Mouse (Mus musculus): Measurements from ENCODE around the gene Rhbdd3.
A peak's percentile ranks its signal among the peaks of the same experiment; 100 is the strongest.

GRCm38 (mm10) chr11:5055945-5056938, 42.5 kb upstream of the Rhbdd3 start:
- TF ChIP-seq TCF12 (IDR thresholded peaks at IDR 0.05; ENCODE audit: low read depth, low read length) (peak; percentile 46; the same call in 1 of the 2 replicates), JUND (conservative IDR thresholded peaks at IDR 0.05; ENCODE audit: low read depth, low read length) (no peak), TBP (conservative IDR thresholded peaks at IDR 0.05; ENCODE audit: low read depth, low read length) (no peak), SMC3 (IDR thresholded peaks at IDR 0.05; ENCODE audit: low read depth, low read length) (no peak; the same call in 1 of the 2 replicates), GABPA (IDR thresholded peaks at IDR 0.05; ENCODE audit: insufficient replicate concordance, low read depth, low read length) (no peak), MAFK (IDR thresholded peaks at IDR 0.05; ENCODE audit: insufficient replicate concordance, low read length) (no peak), CTCF (conservative IDR thresholded peaks at IDR 0.05 in 1 of 2, IDR thresholded peaks at IDR 0.05 in 1 of 2; ENCODE audit: low read depth in 2 of 2, low read length in 2 of 2) (peak in 1 of 2 experiments; percentile 30; a peak in 1 of 4 replicates)

All from CH12.LX (cell line).